Mouse (Mus musculus) skeletal muscle tissue, adult 2 months (tissue): Measurements from ENCODE around the gene Myod1.

Experiments used
- DNase-seq: peaks from one replicate; pipeline ENCODE4 v3.0.0-alpha.2; 2012; ENCODE audit warnings: low read depth, low spot score

Gene Myod1

DNA sequence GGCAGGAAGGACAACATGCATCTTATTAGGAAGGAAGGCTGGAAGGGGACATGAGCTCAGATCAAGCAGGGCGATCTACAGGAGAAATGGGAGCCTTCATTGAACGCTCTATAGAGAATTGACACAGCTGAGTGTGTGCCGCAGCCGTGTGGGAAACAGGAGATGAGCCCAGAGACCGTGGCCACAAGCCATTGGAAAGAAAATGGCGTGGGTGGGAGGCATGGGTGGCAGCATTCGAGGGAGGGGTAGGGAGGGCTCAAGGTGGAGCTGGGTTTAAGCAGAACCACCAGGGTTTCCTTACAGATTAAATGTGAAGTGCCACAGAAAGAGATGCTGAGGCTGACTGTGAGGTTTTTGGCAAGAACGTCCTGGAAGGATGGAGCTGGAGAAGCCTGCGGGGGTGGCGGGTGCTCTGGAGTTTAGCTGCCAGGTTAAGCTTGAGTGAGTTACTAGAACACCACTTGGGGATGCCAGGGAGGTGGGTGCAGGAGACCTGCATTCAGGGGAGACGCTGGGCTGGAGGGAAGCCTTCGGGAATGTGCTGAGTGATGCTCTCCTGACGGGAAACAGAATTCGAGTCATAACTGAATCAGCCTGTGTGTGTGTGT lies 39.6 kb downstream of the Myod1 start:
- DNase-seq = no peak

DNA sequence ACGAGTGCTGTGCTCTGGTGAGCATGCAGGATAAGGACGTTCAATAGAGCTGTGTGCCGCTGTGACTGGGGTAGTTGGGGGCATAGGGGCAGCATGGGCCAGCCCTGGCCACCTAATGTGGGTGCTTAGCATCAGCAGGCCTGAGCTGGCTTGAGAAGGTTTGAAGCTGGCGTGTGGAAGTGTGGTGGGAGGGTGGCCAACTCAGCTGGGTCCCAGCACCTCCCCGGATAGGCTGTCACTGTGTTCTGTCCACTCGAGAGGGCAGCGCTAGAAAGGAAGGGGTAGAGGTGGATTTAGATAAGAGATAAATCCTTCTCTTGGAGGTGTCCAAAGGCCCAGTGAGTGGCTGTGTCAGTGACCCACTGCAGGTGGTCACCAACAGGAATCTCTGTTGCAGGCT lies 41.2 kb downstream of the Myod1 start:
- DNase-seq = no peak

DNA sequence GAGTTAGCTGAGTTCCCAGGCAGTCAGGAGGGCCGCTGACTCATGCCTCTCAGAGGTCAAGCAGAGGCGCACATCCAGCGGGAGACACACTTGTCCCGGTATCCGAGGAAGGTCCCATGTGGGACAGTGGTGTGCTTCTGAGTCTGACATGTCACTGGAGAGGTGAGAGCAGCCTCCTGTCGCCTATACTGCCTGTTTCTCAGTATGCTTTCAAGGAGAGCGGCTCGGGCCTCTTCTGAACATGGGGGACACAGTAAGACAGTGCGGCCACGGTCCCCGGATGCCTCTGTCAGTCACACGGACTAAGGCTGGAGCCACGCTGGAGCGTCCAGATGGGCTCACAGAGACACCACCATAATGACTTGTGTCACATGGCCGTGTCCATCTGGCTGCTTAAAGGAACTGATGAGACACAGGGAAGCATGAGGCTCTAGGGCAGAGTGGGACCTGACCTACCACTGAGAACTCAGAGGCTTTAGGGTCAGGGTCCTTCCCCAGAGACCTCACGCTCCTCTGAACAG lies 41.9 kb downstream of the Myod1 start:
- DNase-seq = no peak

DNA sequence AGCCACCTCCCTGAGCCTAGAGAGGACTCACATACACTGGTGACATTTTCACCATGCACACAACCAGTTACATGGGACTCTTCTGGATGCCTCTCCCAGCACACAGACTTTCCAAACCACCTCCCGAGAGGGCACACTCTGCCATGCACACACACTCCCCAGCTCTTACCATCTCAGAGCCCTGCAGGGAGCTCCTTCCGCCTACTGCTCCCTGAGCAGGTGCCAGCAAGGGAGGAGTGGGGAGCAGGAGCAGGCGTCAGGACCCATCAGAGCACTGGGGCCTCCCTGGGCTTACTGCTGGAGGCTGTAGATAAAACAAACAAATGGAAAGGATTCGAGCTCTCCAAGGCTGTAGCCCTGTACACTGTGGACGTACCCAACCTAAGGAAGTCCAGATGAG lies 45.3 kb downstream of the Myod1 start:
- no peak for DNase-seq

DNA sequence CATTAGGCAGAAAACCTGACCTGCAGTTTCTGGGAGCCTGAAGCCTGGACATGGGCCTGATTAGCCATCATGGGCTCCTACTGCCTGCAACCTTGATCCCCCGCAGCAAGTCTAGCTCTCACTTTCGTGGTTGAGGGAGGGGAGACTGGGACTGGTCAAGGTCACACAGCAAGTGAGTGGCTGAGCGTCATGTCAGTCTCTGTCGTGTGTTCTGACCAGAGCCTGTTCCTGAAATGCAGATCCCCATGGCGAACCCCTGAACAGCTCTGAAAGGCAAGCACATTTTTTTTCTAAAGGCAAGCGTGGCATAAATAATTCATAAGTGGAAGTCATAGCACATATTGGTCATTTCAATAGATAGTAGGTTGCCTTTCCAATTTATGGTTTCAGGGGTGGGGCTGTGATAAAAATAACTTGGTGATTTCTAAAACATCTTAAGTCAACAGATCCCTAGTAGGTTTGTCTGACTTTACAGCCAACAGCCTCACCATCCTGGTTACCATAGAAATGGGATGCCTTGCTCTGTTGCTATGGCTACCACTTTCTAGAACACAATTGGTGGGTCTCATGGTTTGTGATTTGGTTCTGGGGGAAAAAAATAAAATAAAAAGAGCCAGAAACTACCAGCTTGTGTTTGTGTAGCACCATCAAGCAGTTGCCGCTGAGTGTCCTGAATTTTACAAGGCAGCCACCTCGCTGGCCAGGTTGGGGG lies 45.9 kb downstream of the Myod1 start:
- DNase-seq = no peak

DNA sequence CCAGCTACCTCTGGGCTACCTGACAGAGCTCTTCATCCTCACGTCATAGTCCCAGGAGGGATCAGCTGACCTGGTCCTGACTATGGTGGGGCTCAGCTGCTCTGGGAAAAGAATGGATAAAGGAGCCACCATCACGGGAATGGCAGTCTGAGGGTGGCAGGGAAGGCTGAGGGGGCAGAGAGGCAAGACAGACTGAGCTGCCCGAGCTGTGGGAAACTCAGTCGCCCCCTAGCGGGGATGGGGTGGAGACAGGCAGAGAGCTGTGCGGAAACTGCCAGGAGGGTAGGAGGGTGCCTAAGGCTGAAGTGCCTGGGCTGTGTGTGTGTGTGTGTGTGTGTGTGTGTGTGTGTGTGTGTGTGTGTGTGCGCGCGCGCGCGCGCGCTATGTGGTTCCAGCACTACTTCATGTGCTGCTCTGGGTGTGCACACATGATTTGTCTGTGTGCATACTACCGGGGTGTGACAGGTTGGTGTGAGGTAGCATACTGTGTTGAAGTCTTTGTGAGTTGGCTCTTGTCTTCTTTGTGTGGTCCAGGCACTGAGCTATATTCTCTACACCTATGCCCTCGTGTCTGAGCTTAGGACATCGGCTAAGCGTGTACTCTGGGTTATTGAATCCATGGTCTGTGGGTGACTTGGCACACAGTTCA lies 46.6 kb downstream of the Myod1 start:
- DNase-seq = no peak

DNA sequence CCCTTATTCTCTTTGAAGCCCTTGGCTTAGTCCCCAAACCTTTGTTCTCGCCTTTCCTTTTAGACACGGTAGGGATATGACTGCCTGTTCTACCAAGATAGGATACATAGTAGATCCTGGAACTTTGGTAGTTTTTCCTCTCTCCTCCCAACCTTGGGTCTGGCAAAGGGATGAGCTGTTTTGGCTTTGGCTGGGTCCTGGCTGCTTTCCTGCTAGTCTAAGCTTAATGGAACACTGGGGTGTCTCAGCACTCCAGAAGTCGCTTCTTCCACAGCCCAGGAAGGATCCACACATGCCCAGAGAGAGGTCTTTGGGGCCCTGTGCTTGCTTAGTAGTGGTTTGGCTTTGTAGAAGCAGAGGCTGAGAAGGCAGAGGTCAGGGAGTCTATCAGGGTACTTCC lies 47.7 kb downstream of the Myod1 start:
- no peak for DNase-seq

DNA sequence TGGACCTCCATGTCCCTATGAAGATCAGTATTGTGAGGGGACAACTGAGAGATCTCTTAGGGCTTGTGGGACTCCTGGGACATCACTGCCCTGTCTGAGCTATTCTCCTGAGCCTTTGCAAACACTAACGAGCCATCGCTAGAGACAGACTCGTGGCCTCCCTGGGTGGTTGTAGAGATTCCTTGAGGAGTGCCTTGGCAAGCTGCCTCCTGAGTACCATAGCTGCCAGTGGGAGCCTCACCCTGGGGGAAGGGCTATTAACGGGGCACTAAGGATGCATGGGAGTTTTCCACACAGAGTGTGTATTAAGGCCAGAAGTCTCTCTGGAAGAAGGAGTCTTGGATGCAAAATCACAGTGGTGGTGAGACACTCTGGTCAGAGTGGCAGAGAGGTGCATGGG lies 48.7 kb downstream of the Myod1 start:
- no peak for DNase-seq
